Mouse (Mus musculus) midbrain, postnatal 0 days (tissue): ENCODE measurements at regions not wholly inside any gene's neighbourhood (a gene's known extent, or its start where the extent isn't known, plus 50 kb on each side); places are given as distances from the start of the nearest gene placed in this dataset.

Experiments
- ATAC-seq: fragments of 200-750 bp; cut with Nextera tagmentation; 2 replicates; pipeline ENCODE4 v1.8.0; 2017; ENCODE audit warnings: moderate number of reproducible peaks, mild to moderate bottlenecking, moderate TSS enrichment, moderate library complexity; ENCODE audit not compliant: low FRiP score
- DNase-seq: peaks from one replicate; pipeline ENCODE4 v3.0.0-alpha.2; 2015; ENCODE audit warnings: low spot score
- H3K27ac ChIP-seq: fragments of 300-500 bp; sonication (generic); 2 replicates; pipeline ENCODE4 v1.5.1; 2014; ENCODE audit warnings: low read depth, mild to moderate bottlenecking, low read length, mixed read lengths
- H3K27me3 ChIP-seq: fragments of 300-500 bp; sonication (generic); 2 replicates; pipeline ENCODE4 v1.6.1; 2014; ENCODE audit warnings: low read length, control low read depth, mixed read lengths; ENCODE audit not compliant: insufficient read depth
- H3K36me3 ChIP-seq: fragments of 300-500 bp; sonication (generic); 2 replicates; pipeline ENCODE4 v1.6.1; 2014; ENCODE audit warnings: low read length, control low read depth, mixed read lengths; ENCODE audit not compliant: insufficient read depth
- H3K4me1 ChIP-seq: fragments of 300-500 bp; sonication (generic); 2 replicates; pipeline ENCODE4 v1.6.1; 2014; ENCODE audit warnings: mild to moderate bottlenecking, control low read depth, antibody characterized with exemption, low read length, mixed read lengths; ENCODE audit not compliant: insufficient read depth
- H3K4me2 ChIP-seq: fragments of 300-500 bp; sonication (generic); 2 replicates; pipeline ENCODE4 v1.6.1; 2014; ENCODE audit warnings: low read depth, mild to moderate bottlenecking, low read length, mixed read lengths; ENCODE audit not compliant: poor library complexity, severe bottlenecking
- H3K4me3 ChIP-seq: fragments of 300-500 bp; sonication (generic); 2 replicates; pipeline ENCODE4 v1.5.1; 2014; ENCODE audit warnings: low read depth, mild to moderate bottlenecking, low read length, moderate library complexity
- H3K9ac ChIP-seq: fragments of 300-500 bp; sonication (generic); replicated peaks from 2 replicates; pipeline ENCODE4 v1.6.1; 2014; ENCODE audit warnings: mild to moderate bottlenecking, low read length, moderate library complexity, mixed read lengths; ENCODE audit not compliant: poor library complexity, severe bottlenecking
- H3K9me3 ChIP-seq: fragments of 300-500 bp; sonication (generic); 2 replicates; pipeline ENCODE4 v1.6.1; 2016; ENCODE audit warnings: low read length, control low read depth
- CTCF ChIP-seq: IDR thresholded peaks from 2 replicates; pipeline ENCODE4 v1.5.1; 2016; ENCODE audit warnings: antibody characterized with exemption, mild to moderate bottlenecking
- WGBS: fragments of 180-500 bp; shearing (Covaris S2); extraction: QIAGEN DNeasy Blood & Tissue Kit; methylation state at CpG from one replicate; pipeline ENCODE4 v1.1.7; 2014; 5-methylcytosine and 5-hydroxymethylcytosine counted together

DNA sequence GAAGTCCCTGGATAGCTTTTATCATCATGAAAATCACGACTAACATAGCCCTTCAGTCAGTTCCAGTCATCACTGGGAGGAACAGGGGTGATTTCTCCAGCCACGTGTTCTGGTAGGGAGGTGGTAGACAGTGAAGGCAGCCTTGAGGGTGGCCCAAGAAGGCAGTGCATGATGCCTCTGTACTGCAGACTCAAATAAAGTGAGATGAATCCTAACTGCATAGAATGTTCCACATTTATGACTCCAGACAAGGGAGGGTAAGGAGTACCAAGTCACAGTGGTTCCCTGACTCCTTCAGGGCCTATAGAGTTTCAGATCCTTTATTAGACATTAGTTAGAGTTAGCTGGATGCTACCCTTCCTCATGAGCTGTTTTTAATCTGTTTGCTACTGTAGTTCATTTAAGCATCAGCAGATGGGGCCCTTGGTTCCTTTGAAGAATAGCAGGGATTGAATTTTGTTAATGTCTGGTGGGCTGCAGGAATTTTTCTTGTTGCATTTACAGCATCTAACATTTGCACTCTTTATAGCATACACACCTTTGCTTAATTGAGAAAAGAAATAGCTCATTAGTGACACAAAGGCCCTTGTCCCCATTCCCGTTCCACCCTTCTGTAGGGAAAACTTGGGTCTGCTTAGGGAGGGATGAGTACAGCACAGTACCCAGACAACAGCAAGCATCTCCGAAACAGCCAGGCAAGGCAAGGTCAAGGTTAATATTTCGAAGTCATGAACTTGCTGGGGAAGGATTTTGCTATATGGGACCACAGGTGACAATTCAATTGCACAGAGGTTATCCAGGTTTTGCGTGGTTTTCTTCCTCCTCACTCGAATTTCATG is 359.0 kb upstream of the Pkn2 start:
- no peaks in the 10 kb centered on the region for H3K4me1 ChIP-seq
- no peak overlapping the region for H3K9ac ChIP-seq
- no peaks in the 10 kb centered on the region for H3K9me3 ChIP-seq
- H3K36me3 ChIP-seq = no peaks in the 10 kb centered on the region
- no peak overlapping the region for H3K27ac ChIP-seq
- peak; percentile 85 for TF ChIP-seq CTCF
- no peak overlapping the region for H3K4me2 ChIP-seq
- 78% methylated on average over 7 of the region's 7 CpGs for WGBS
- DNase-seq (peak; percentile 74), ATAC-seq (0 out of 2 replicates have a peak, but pooled peaks have one; percentile 20)
- no peak overlapping the region for H3K4me3 ChIP-seq
- H3K27me3 ChIP-seq = no peaks in the 10 kb centered on the region

DNA sequence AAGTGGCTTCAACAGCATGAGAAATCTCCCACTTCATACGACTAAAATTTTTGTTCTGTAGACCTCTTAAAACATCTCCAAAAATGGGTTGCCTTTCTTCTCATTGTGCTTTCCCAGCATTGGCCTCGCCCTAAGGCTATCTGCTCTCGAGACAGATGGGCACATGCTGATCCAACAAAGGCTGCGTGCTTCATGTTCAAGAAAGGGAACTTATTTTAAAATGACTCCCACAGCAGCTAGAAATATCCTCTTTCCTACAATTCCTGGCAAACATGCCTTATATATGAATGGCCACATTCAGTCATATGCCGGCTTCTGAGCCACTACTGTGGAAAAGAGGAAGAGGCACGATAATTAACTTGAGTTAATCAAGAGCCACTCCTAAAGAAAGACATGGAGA is 356.7 kb upstream of the Pkn2 start:
- no peaks in the 10 kb centered on the region for H3K9me3 ChIP-seq
- ATAC-seq (no peak), DNase-seq (no peak)
- TF ChIP-seq CTCF = no peak
- WGBS = 83% methylated on average over 6 of the region's 6 CpGs
- H3K27me3 ChIP-seq = no peaks in the 10 kb centered on the region
- H3K4me2 ChIP-seq = no peak overlapping the region
- H3K27ac ChIP-seq = no peak overlapping the region
- H3K36me3 ChIP-seq = no peaks in the 10 kb centered on the region
- no peaks in the 10 kb centered on the region for H3K4me1 ChIP-seq
- no peak overlapping the region for H3K4me3 ChIP-seq
- no peak overlapping the region for H3K9ac ChIP-seq

DNA sequence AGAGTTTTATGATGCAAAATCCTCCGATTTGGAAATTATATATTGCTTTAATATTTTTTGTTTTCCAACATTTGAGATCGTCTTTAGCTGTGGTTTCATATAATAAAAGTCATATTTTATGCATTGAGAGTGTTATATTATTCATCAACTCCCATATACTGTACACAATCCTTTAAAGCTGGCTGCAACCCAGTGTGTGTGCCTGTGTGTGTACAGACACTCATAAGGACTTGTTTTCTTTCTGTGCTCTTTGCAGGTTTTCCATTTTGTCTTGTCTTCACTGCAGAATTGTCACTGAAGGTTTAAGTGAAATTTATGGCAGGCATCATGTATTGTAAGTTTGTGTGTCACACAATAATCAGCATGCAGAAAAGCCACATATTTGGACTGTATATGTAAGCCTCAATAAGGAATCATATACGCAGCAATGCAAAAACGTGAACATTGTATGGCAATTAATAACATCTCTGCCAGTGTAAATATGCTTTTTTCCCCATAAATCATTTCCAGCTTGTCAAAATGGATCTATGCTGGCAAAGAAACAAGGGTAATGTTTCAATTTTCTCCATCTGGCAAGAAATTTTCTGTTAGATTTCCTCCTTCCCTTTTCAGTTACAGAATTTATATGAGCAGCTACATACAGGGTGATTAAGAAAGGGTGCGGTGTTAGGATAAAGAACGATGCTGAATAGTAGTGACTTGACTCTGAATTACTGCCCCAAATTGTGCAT is 342.4 kb upstream of the Pkn2 start:
- ATAC-seq = no peak
- no peak overlapping the region for H3K9ac ChIP-seq
- 73% methylated on average over 6 of the region's 6 CpGs for WGBS

DNA sequence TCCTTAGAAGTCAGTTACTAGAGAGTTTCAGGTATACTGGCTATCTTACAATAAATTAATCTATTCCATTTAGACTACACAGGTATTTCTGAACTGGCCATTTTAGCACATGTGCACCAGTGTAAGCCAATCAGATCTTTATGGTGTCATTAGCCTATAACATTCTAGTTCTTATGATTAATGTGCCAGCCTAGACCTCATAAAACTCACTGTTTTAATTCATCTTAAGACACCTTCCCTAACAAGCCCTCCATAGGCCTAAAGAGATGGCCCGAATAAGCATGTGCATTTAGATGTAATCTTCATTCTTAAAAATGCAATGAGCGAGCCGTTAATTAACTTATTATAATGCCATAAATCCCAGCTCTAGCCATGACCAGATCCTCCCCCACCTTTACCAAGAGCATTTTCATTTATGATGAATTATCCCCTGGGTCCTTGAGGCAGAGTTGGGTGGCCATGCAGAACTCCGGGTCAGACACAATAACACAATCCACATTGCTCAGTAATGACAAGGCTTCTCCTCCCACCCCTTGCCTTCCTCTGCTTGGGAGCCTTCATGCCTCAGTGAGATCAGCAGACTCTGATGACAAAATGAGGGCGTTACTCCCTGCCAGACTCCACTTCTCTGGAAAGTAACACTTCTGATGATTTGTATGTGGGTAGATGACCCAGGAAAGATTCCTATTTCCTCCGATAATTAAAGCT is 311.6 kb upstream of the Pkn2 start:
- Histone ChIP-seq H3K27ac (no peak overlapping the region), H3K27me3 (no peaks in the 10 kb centered on the region), H3K36me3 (no peaks in the 10 kb centered on the region), H3K9me3 (no peaks in the 10 kb centered on the region), H3K4me3 (no peak overlapping the region), H3K4me2 (no peak overlapping the region), H3K9ac (no peak overlapping the region), H3K4me1 (no peaks in the 10 kb centered on the region)
- DNase-seq (no peak), ATAC-seq (no peak)
- WGBS = 73% methylated on average over 6 of the region's 6 CpGs
- TF ChIP-seq CTCF = no peak

More for the DNA sequence above, 342.4 kb upstream of the Pkn2 start:
- Histone ChIP-seq H3K4me1 (no peaks in the 10 kb centered on the region), H3K4me3 (no peak overlapping the region), H3K36me3 (no peaks in the 10 kb centered on the region), H3K9me3 (no peaks in the 10 kb centered on the region), H3K27ac (no peak overlapping the region), H3K27me3 (no peaks in the 10 kb centered on the region), H3K4me2 (no peak overlapping the region)
- no peak for DNase-seq
- TF ChIP-seq CTCF = no peak

DNA sequence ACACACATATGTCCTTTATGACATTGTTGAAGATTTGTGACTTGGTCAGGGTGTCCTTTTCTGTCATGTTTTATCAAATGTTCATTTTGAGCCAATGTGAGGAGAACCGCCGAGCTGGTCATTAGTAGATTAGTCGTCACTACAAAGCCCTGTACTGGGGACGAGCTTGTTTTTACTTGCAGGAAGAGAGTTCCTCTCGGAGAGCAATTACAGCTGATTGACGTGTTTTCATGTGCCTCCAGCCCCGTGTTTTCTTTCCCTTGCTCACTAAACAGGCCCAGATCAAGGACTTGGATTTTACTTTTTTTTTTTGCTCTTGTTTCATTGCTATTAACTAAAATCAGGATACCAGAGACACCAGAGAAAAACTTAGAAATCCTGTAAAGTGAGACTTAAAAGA is 307.1 kb upstream of the Pkn2 start:
- no peak for DNase-seq

More for the DNA sequence above, 307.1 kb upstream of the Pkn2 start:
- Histone ChIP-seq H3K4me1 (no peaks in the 10 kb centered on the region), H3K4me3 (no peak overlapping the region), H3K36me3 (no peaks in the 10 kb centered on the region), H3K9ac (no peak overlapping the region), H3K9me3 (no peaks in the 10 kb centered on the region), H3K27me3 (no peaks in the 10 kb centered on the region), H3K27ac (no peak overlapping the region), H3K4me2 (no peak overlapping the region)
- no peak for ATAC-seq
- WGBS = 49% methylated on average over 7 of the region's 7 CpGs
- no peak for TF ChIP-seq CTCF
